Mouse (Mus musculus): ENCODE data around the gene Ptger3. TPM values are rescaled to one million over a fixed set of nuclear protein-coding genes. Genes with fewer than 3 reads are reported as not detected.

Ptger3 gene
- total RNA-seq (2015), result 4.3 and 7.2 TPM in 2 replicates
- 4.5 and 7.0 TPM in 2 replicates for total RNA-seq (2017)

- ATAC-seq (replicated peaks; ENCODE audit: poor library complexity), result peak; percentile 67
Observed at GRCm38 (mm10) chr3:157566725-157567565, at the start of gene Ptger3. TSS of gene Ptger3 (plus strand) at chr3:157566892.

DNA sequence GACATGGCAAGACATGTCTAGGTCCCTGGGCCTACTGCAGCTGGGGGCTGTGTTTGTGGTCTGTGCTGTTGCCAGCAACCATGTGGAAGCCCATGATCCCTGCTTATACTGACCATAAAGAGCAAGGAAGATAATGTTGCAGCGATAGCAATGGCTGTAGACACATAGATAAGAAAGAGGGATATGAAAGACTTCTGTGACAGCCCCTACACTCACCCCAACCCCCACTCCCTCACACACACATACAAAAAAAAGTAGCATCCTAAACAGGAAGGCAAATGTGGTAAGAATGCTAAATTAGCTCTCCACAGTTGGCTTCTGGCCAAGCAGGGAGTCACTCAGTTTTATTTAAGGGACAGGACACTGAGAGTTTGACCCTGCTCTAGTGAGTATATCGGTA, 48.7 kb upstream of the Ptger3 start:
- ATAC-seq (replicated peaks; ENCODE audit: poor library complexity), result peak; percentile 68

GRCm38 (mm10) chr3:157520433-157520832, 46.3 kb upstream of the Ptger3 start:
- peak; percentile 79 for ATAC-seq (replicated peaks; ENCODE audit: poor library complexity)

DNA sequence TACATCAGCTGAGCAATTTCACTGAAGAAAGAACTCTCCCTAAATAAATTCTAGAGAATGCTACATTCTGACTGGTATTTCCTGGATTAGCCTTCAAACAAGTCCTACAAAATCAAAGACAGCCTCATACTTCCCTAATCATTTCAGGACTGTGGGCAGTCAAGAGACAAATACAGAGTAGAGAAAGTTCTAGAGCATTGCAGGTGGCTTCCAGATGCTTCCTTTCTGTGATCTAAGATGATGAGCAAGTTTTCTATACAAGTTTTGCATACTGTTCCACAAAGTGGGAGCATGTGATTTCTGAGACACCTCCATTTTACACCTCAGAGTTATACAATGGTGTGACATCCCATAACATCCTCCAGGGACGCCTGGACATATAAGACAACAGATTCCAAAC, 42.9 kb upstream of the Ptger3 start:
- ATAC-seq (replicated peaks; ENCODE audit: poor library complexity), result no peak

DNA sequence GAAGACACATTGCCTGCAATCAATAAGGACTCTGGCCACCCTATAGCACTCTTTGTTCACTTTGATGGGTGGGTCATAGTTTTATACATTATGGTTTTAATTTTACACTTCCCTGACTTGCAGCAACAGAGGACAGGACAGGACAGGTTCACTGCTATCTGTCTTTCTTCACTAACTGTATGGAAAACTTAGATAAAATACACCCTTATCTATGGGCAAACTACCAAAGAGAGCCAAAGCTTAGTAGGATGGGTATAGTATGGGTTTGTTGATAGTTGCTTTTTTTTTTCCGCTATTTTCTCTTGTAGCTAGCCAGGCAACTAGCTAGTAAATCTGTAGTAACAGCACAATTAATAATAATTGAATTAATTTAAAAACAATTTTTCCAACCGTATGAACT, 35.1 kb upstream of the Ptger3 start:
- ATAC-seq (replicated peaks; ENCODE audit: poor library complexity), result no peak

DNA sequence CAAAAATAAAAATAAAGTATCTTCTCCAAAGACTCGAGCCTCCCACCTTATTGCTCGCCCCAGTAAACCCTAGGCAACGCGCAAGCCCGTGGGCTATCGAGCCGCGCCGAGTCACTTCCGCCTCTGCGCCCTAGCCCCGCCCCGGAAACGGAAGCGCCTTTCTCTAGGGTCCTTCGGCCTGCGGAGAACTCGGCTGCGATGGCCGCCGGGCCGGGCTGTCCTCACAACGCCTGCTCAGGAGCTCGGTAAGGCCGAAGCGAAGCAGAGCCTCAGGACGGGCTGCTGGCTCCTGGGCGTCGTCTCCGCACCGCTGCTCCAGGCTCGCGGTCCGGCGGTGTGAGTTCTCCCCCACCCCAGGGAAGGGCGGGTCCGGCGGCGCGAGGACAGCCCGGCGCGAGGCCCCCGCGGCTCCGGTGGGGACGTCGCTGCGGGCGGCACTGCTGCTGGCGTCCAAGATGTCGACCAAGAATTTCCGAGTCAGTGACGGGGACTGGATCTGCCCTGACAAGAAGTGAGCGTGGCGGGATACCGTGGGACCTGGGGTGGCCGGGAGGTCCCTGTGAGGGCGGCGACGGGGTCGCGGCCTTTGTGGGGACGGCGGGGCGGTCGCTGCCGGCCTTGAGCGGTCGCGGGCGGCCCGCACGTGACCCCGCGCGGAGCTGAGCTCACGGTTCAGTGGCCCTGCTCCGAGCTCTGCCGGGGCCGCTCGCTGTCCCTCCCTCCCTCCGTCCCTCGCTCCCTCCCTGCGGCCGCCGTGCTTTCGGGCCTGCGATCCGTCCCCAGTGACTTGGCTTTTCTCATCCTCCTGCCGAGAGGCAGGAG, 32.5 kb upstream of the Ptger3 start, which contains the start of gene Zranb2:
Gene Zranb2, plus strand, starts transcription at position 197 of the 822 bp plus-strand sequence.
- ATAC-seq (replicated peaks; ENCODE audit: poor library complexity), result peak; percentile 86

- ATAC-seq (replicated peaks; ENCODE audit: poor library complexity), result peak; percentile 68
Observed at GRCm38 (mm10) chr3:157534786-157535415, 31.8 kb upstream of the Ptger3 start.

DNA sequence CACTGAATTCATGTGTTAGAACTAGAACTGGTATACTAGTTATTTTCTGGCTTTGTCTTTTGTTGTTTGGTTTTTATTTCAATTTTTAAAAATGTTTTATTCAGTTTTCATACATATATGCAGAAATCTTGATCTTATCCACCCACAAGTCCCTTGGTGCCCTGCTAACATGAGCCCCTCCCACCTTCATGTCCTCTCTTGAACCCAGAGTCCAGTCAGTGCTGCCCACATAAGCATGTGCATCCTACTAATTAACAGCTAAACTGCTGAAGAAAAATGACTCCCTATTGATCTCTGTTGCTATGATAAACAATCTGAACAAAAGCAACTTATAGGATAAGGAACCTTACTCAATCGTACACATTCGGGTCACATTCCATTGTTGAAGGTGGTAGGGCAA, 17.4 kb upstream of the Ptger3 start:
- no peak for ATAC-seq (replicated peaks; ENCODE audit: poor library complexity)

- ATAC-seq (replicated peaks; ENCODE audit: poor library complexity), result peak; percentile 14
Observed at GRCm38 (mm10) chr3:157549758-157550600, 16.7 kb upstream of the Ptger3 start.

- ATAC-seq (replicated peaks; ENCODE audit: poor library complexity), result peak; percentile 57
Observed at GRCm38 (mm10) chr3:157565196-157565595, 1.5 kb upstream of the Ptger3 start.

GRCm38 (mm10) chr3:157567566-157568132, 957 bp downstream of the Ptger3 start:
- ATAC-seq (replicated peaks; ENCODE audit: poor library complexity), result 0 out of 2 replicates have a peak, but pooled peaks have one; percentile 6

DNA sequence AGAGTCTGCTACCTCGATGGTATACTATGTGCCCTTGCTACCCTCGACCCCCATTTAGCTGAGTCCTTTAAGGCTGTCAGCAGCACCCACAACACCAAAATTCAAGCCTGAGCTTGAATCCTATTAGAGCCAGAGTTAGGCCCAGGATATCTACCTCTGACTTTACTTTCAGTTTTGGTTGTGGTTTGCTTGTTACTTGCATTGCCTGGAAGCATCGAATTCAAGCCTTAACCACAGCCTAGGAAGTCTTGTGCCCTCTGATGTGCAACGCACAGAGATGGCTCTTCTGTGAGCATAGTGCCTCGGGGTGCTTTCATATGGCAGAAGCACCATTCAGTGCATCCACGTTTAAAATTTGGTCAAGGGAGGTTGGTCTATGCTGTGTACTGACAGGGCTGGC, 5.3 kb downstream of the Ptger3 start:
- peak; percentile 38 for ATAC-seq (replicated peaks; ENCODE audit: poor library complexity)

GRCm38 (mm10) chr3:157575441-157576342, 9.0 kb downstream of the Ptger3 start:
- ATAC-seq (replicated peaks; ENCODE audit: poor library complexity), result peak; percentile 56

DNA sequence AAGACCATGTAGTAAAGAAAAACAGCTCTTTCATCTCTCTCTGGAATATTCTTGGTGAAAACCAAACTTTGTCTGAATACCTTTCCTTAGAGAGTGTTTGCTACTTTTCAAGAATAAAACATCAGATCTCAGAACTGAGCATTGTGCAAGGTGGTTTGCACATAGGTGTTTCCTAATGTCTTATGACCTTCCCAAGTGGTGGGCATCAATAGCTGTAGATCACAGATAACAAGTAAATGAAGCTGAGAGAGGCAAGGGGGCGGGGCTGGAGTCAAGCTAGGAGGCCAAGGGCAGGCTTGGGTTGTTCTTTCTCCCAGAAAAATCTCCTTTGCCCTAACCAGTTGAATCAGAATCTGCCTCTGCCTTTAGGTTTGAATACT, 9.6 kb downstream of the Ptger3 start:
- ATAC-seq (replicated peaks; ENCODE audit: poor library complexity), result peak; percentile 29

- ATAC-seq (replicated peaks; ENCODE audit: poor library complexity), result no peak
Observed at GRCm38 (mm10) chr3:157576862-157577261, 10.2 kb downstream of the Ptger3 start.

DNA sequence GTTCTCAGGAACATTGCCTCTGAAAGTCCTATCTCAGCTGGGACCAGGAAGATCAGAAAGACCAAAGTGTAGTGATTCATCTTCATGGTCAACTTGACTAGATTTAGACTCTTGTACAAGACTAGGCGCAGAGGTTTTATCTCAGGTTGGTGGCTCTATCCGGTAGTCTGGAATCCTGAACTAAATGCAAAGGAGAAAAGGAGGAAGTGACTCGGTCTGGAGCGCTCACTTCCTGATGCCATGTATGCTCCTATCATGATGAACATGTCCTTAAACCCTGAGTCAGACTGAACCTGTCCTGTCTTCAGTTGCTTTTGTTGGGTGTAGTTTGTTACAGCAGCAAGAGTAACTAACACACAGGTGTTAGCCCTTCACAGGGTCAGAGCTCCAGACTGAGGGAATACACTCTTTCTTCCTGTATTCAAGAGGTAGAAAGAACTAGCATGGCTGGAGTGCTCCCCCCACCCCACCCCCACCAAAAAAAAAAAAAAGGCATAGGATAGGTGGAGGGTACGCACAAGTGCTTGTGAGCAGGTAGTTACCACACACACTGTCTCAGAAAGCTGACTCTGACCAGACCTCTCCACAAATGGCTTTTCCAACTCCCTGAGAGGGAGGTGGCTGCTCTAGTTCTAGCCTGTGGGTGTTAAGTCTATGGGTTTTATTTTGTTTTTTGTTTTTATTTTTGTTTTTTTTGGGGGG, 11.9 kb downstream of the Ptger3 start:
- ATAC-seq (replicated peaks; ENCODE audit: poor library complexity), result peak; percentile 21

GRCm38 (mm10) chr3:157579376-157579775, 12.7 kb downstream of the Ptger3 start:
- ATAC-seq (replicated peaks; ENCODE audit: poor library complexity), result no peak

- ATAC-seq (replicated peaks; ENCODE audit: poor library complexity), result peak; percentile 38
Observed at GRCm38 (mm10) chr3:157580299-157580698, 13.6 kb downstream of the Ptger3 start.

All from megakaryocyte progenitor cell, adult 5-6 weeks (primary cell).